Mouse (Mus musculus) layer of hippocampus, adult 6 months (tissue): ENCODE data around the gene Fam53a. TPM values are rescaled to one million over a fixed set of nuclear protein-coding genes. Genes with fewer than 3 reads are reported as not detected.

Source experiments
- long read RNA-seq, 2 experiments: library from polyadenylated mRNA; unstranded; transcript quantifications; one replicate each; pipeline ENCODE4 v2.0.0; 2019 to 2020
- polyA plus RNA-seq: library from polyadenylated mRNA; unstranded; fragments of <200 nt; fragmentation: Nextera tagmentation; gene quantifications from 2 replicates; pipeline ENCODE4 v1.2.3, GENCODE M21; 2021

Gene Fam53a
- 35.9 and 41.3 TPM in 2 replicates for polyA plus RNA-seq
- long read RNA-seq, experiment 1, transcript Fam53a-202 (6 exons, 2,009 nt): major isoform, 61 of 104 reads
- long read RNA-seq, experiment 1, transcript Fam53a-201 (5 exons, 2,346 nt): minor isoform, 10 of 104 reads
- long read RNA-seq, experiment 1, partial matches to known transcripts: 8 of 104 reads
- long read RNA-seq, experiment 1, other reads (novel, unspliced or antisense): 25 of 104 reads
- long read RNA-seq, experiment 2, transcript Fam53a-202 (6 exons, 2,009 nt): major isoform, 166 of 272 reads
- long read RNA-seq, experiment 2, transcript Fam53a-201 (5 exons, 2,346 nt): minor isoform, 46 of 272 reads
- long read RNA-seq, experiment 2, partial matches to known transcripts: 5 of 272 reads
- long read RNA-seq, experiment 2, other reads (novel, unspliced or antisense): 53 of 272 reads

GRCm38 (mm10) chr5:33629301-33629987 is at the start of gene Fam53a, which contains the start of gene Gm9903:
Gene Fam53a (minus strand): TSS chr5:33629635.
Gene Gm9903 (plus strand): TSS chr5:33629925.

GRCm38 (mm10) chr5:33657787-33658663 is 28.6 kb upstream of the Fam53a start, which contains the start of the genes Tacc3 and Tmem129:
Gene Tacc3 (plus strand): TSS chr5:33658128.
Gene Tmem129 (minus strand): TSS chr5:33658416.

DNA sequence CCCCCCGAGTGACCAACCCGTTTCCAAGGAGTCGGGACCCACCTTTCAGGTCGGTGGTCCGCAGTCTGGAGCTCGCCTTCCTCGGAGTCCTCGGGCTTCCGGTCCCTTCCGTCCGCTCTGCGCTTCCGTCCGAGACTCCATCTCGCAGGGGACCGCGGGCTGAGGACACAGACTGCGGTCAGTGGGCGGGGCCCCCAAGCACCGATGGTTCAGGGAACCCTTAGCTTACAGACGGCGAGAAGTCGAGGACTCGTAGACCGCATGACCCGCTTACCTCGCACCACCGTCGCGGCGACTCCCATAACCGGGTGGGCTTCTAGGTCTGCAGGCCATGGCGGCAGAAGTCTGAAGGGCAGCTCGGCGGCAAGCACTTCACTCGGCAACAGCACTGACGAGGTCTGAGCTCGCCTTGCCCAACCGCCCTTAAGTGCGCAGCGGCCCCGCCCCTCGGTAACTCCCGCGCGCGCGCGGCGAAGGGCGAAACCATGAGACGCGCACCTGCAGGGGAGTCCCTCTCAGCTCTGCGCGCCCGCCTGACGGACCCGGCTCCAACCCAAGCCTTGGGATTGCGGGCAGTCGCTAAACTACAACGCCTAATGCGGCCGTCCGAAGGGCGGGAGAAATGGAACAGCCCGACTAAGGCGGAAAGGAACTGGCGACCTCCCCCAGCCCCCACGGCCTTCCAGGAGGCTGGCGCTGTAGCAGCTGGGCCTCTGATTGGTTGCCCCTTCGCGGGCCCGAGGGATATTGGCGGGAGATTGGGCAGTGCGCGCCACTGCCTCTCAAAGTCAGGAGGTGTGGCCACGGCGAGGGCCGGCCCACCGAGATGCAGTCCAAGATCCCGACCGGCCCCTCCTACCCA is 22.7 kb upstream of the Fam53a start, which contains the start of gene Slbp:
Slbp (minus strand) TSS at position 654 of the 862 bp plus-strand sequence.

Other genes starting within 250 kb of the Fam53a start
- not detected in 2 replicates for gene Nkx1-1, start 195.7 kb downstream of the Fam53a start, polyA plus RNA-seq
- 0.67 and 0.90 TPM in 2 replicates for gene Gm9903, start 290 bp upstream of the Fam53a start, polyA plus RNA-seq
- 26.4 and 28.7 TPM in 2 replicates for gene Slbp, start 22.9 kb upstream of the Fam53a start, polyA plus RNA-seq
- gene Tacc3, start 28.5 kb upstream of the Fam53a start, polyA plus RNA-seq: 2.8 and 3.5 TPM in 2 replicates
- gene Tmem129, start 28.8 kb upstream of the Fam53a start, polyA plus RNA-seq: 34.8 and 37.0 TPM in 2 replicates
- 43.5 and 60.1 TPM in 2 replicates for gene Fgfr3, start 92.0 kb upstream of the Fam53a start, polyA plus RNA-seq
- gene Letm1, start 153.2 kb upstream of the Fam53a start, polyA plus RNA-seq: 81.5 and 88.7 TPM in 2 replicates
- gene Nsd2, start 191.1 kb upstream of the Fam53a start, polyA plus RNA-seq: 6.6 and 6.9 TPM in 2 replicates